Mouse (Mus musculus) brain, embryonic 14.5 days (tissue): ENCODE data around the gene Npsr1.

ENCODE experiments used
- CTCF ChIP-seq: fragments of 200-500 bp; IDR thresholded peaks from 2 replicates; pipeline ENCODE4 v1.5.1; 2012; ENCODE audit warnings: inconsistent platforms, mild to moderate bottlenecking, moderate library complexity, borderline replicate concordance; ENCODE audit not compliant: insufficient read depth, insufficient read length; ENCODE audit errors: extremely low read depth
- POLR2A ChIP-seq: fragments of 200-500 bp; IDR thresholded peaks from 2 replicates; pipeline ENCODE4 v1.6.1; 2012; ENCODE audit warnings: mild to moderate bottlenecking, inconsistent platforms, borderline replicate concordance; ENCODE audit not compliant: poor library complexity, insufficient read depth, insufficient read length, severe bottlenecking; ENCODE audit errors: extremely low read depth

DNA sequence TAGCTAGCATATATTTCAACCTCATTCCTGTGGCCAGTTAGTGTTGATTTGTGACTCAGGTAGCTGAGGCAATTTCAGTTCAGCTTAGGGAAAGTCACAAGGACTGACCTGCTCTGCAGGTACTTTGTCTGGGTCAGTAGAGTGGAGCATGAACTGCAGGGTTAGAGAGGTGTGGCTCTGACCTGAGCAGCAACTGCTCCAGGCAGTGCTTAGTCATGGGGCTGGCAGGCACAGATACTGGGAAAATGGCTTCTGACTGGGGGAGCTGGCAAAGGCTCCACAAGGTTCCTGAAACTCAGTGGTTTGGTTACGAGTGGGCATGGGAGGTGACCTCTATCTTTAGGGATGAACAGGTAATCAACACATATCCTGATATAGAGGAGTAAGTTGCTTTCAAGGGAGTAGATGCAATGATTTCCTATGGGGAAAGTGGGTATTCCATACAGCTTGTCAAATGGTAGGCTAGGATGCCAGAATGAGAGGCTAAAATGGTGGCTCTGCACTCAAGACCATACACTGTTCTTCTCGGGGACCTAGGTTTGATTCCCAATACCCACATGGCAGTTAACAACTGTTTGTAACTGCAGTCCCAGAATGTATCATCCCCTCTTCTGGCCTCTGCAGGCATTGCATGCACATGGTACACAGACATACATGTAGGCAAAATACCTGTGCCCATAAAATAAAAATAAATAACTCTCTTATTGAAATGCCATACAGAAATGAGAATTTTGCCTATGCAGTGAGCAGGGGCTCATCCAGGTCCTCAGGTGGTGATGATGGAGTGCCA, 182.9 kb downstream of the Npsr1 start:
- TF ChIP-seq CTCF (no peak), POLR2A (no peak)
